Mouse (Mus musculus) heart, adult 2 months (tissue): ENCODE data around the gene Rad51ap2. TPM values are rescaled to one million over a fixed set of nuclear protein-coding genes. Genes with fewer than 3 reads are reported as not detected.

Experiments used
- DNase-seq, 2 experiments: peaks; one replicate each; pipeline ENCODE4 v3.0.0; 2021
- H3K27ac ChIP-seq: fragments of 200-600 bp; 2 replicates; pipeline ENCODE4 v1.8.1; 2022
- H3K27me3 ChIP-seq: fragments of 200-500 bp; 2 replicates; pipeline ENCODE4 v1.6.1; 2012; ENCODE audit warnings: mild to moderate bottlenecking, low read length, inconsistent platforms, mixed read lengths; ENCODE audit not compliant: control insufficient read depth, insufficient read depth
- H3K36me3 ChIP-seq: fragments of 200-500 bp; 2 replicates; pipeline ENCODE4 v1.6.1; 2012; ENCODE audit warnings: low read length, inconsistent platforms; ENCODE audit not compliant: control insufficient read depth, insufficient read depth
- H3K4me1 ChIP-seq: fragments of 200-500 bp; 2 replicates; pipeline ENCODE4 v1.6.1; 2011; ENCODE audit warnings: low read length; ENCODE audit not compliant: control insufficient read depth, insufficient read depth
- H3K4me3 ChIP-seq: fragments of 200-600 bp; 2 replicates; pipeline ENCODE4 v1.8.1; 2022
- H3K79me2 ChIP-seq: fragments of 200-500 bp; replicated peaks from 2 replicates; pipeline ENCODE4 v1.6.1; 2012; ENCODE audit warnings: mild to moderate bottlenecking, inconsistent platforms, low read length, moderate library complexity, mixed read lengths; ENCODE audit not compliant: control insufficient read depth, insufficient read depth
- H3K9ac ChIP-seq: fragments of 200-500 bp; 2 replicates; pipeline ENCODE4 v1.6.1; 2012; ENCODE audit warnings: low read depth, mild to moderate bottlenecking, control low read depth, inconsistent platforms, low read length, mixed read lengths
- CTCF ChIP-seq: fragments of 200-600 bp; IDR thresholded peaks from 2 replicates; pipeline ENCODE4 v1.8.1; 2022; ENCODE audit warnings: antibody characterized with exemption, mild to moderate bottlenecking, moderate library complexity
- EP300 ChIP-seq: fragments of 200-500 bp; IDR thresholded peaks from 2 replicates; pipeline ENCODE4 v1.6.1; 2011; ENCODE audit warnings: low read depth, low read length, control low read depth; ENCODE audit not compliant: insufficient read depth
- POLR2A ChIP-seq: fragments of 200-500 bp; IDR thresholded peaks from 2 replicates; pipeline ENCODE4 v1.6.1; 2011; ENCODE audit warnings: mild to moderate bottlenecking, low read depth, low read length, control low read depth; ENCODE audit not compliant: insufficient read depth
- WGBS: fragments of 180-500 bp; shearing (Covaris S2); methylation state at CpG from one replicate; pipeline ENCODE4 v1.1.7; 2018; 5-methylcytosine and 5-hydroxymethylcytosine counted together
- intact Hi-C: fragments of 180-260 bp; cut with DNase I; formaldehyde crosslinking; loops from one replicate; pipeline ENCODE4 v1.15.1; 2025
- polyA plus RNA-seq: library from polyadenylated mRNA; depleted of rRNA; stranded (reverse); fragments of >200 nt; gene quantifications from 2 replicates; pipeline ENCODE4 v1.2.3, GENCODE M21; 2012; rRNA removed
- total RNA-seq, 2 experiments: library from RNA; stranded (reverse); gene quantifications; 2 replicates each; pipeline ENCODE4 v1.2.3; 2021

Rad51ap2 gene
- total and polyA plus RNA-seq, 3 experiments, result not detected

GRCm38 (mm10) chr12:11437907-11438447 lies 17.9 kb upstream of the Rad51ap2 start:
- WGBS, result 24% methylated on average over 23 of the region's 23 CpGs
- no peaks in the 10 kb centered on the region for H3K4me1 ChIP-seq
- no peak for TF ChIP-seq EP300
- TF ChIP-seq POLR2A, result no peak
- no peak for TF ChIP-seq CTCF
- no peak overlapping the region for H3K9ac ChIP-seq
- no peak for DNase-seq
- no peaks in the 10 kb centered on the region for H3K36me3 ChIP-seq
- no peak overlapping the region for H3K27ac ChIP-seq
- H3K4me3 ChIP-seq, result no peak overlapping the region
- peaks cover 2% of the 10 kb centered on the region; the same call in 1 of the 2 replicates for H3K27me3 ChIP-seq
- H3K79me2 ChIP-seq, result no peaks in the 10 kb centered on the region
- intact Hi-C loops, result no loop called here

DNA sequence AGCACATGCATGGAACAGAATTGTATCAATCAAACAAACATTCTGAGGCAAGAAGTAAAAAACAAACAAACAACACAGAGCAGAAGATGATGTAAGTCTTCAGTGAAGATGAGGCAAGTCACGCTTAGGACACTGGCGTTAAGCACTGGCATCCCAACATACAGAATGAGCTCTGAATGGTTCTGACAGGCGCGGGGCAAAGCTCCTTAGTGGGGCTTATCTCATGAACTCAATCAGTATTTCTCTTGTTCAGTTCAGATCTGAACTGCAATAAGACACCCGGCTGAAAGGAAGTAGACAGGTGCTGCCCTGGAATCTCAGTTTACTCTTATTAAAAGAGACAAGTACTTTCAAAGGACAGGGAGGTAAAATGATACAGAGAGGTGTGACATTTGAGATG lies 1.7 kb upstream of the Rad51ap2 start:
- H3K79me2 ChIP-seq, result no peaks in the 10 kb centered on the region
- no peak overlapping the region for H3K9ac ChIP-seq
- WGBS, result 73% methylated on average over 5 of the region's 5 CpGs
- DNase-seq, result no peak
- TF ChIP-seq POLR2A, result no peak
- no peak for TF ChIP-seq EP300
- TF ChIP-seq CTCF, result no peak
- H3K27me3 ChIP-seq, result peaks cover 3% of the 10 kb centered on the region
- no peaks in the 10 kb centered on the region for H3K4me1 ChIP-seq
- no peaks in the 10 kb centered on the region for H3K36me3 ChIP-seq
- H3K27ac ChIP-seq, result no peak overlapping the region
- H3K4me3 ChIP-seq, result no peak overlapping the region
- intact Hi-C loops, result no loop called here

GRCm38 (mm10) chr12:11456213-11456612 lies 334 bp downstream of the Rad51ap2 start:
- no peak overlapping the region for H3K27ac ChIP-seq
- H3K4me1 ChIP-seq, result no peaks in the 10 kb centered on the region
- H3K79me2 ChIP-seq, result no peaks in the 10 kb centered on the region
- no peak for DNase-seq
- H3K4me3 ChIP-seq, result peak overlapping the region; percentile 29; the same call in 1 of the 2 replicates
- peaks cover 3% of the 10 kb centered on the region for H3K27me3 ChIP-seq
- 3% methylated on average over 11 of the region's 11 CpGs for WGBS
- H3K9ac ChIP-seq, result no peak overlapping the region
- intact Hi-C loops, result no loop called here
- no peaks in the 10 kb centered on the region for H3K36me3 ChIP-seq
- TF ChIP-seq POLR2A (no peak), CTCF (no peak), EP300 (no peak)

DNA sequence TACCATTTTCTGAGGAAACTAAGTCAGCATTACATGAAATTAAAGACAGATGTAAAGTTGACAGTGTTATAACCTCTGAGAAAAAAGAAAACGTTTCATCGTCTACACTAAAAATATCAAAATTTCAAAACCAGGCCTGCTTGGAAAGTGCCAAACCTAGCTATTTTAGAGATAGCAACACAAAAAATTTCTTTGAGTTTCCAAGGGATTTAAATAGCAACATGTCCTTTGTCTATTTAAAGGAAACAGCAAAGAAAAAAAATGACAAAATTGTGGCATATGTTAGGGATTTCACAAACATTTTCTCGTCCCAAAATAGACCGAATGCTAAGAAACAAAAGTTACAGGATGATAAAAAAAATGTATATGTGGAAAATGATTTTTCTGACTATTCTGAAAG lies 753 bp downstream of the Rad51ap2 start:
- Histone ChIP-seq H3K9ac (no peak overlapping the region), H3K27me3 (peaks cover 3% of the 10 kb centered on the region), H3K79me2 (no peaks in the 10 kb centered on the region), H3K27ac (no peak overlapping the region), H3K4me3 (no peak overlapping the region), H3K4me1 (no peaks in the 10 kb centered on the region), H3K36me3 (no peaks in the 10 kb centered on the region)
- no peak for DNase-seq
- TF ChIP-seq CTCF (no peak), POLR2A (no peak), EP300 (no peak)
- WGBS, result 76% methylated on average over 4 of the region's 4 CpGs
- intact Hi-C loops, result no loop called here

Other genes with a start within 250 kb of the Rad51ap2 start
- gene Msgn1, start 247.1 kb upstream of the Rad51ap2 start, total RNA-seq, result not detected
- gene Msgn1, start 247.1 kb upstream of the Rad51ap2 start, polyA plus RNA-seq, result not detected in 2 replicates
- gene Gen1, start 190.3 kb upstream of the Rad51ap2 start, total RNA-seq, result 1 to 10 TPM in 1 of 2 experiments, under 1 TPM in 1; 0.78 to 1.1 TPM
- gene Gen1, start 190.3 kb upstream of the Rad51ap2 start, polyA plus RNA-seq, result 0.16 and 0.23 TPM in 2 replicates
- 10 to 100 TPM; 46.0 to 48.3 TPM for gene Smc6, start 190.2 kb upstream of the Rad51ap2 start, total RNA-seq
- 9.3 and 15.3 TPM in 2 replicates for gene Smc6, start 190.2 kb upstream of the Rad51ap2 start, polyA plus RNA-seq
- under 1 TPM; 0.57 TPM for gene Vsnl1, start 19.5 kb upstream of the Rad51ap2 start, total RNA-seq
- 0.23 and 0.41 TPM in 2 replicates for gene Vsnl1, start 19.5 kb upstream of the Rad51ap2 start, polyA plus RNA-seq